Mouse (Mus musculus): ENCODE measurements around the gene Adcy1.

- TF ChIP-seq EP300 (IDR thresholded peaks at IDR 0.05; ENCODE audit: low read depth), result no peak
- peak; percentile 64 for TF ChIP-seq CTCF (IDR thresholded peaks at IDR 0.05; ENCODE audit: low read depth)
Measured at GRCm38 (mm10) chr11:7215703-7216102, 152.4 kb downstream of the Adcy1 start.
